Mouse (Mus musculus) bone marrow, adult 2 months (tissue): ENCODE results near the gene Gpr18.

Source experiments
- CTCF ChIP-seq: fragments of 200-500 bp; IDR thresholded peaks from 2 replicates; pipeline ENCODE4 v1.5.1; 2011; ENCODE audit warnings: low read length, control low read depth; ENCODE audit not compliant: control insufficient read depth, insufficient read depth
- POLR2A ChIP-seq: fragments of 200-500 bp; IDR thresholded peaks from 2 replicates; pipeline ENCODE4 v1.6.1; 2011; ENCODE audit warnings: low read depth, mild to moderate bottlenecking, control low read depth, low read length, borderline replicate concordance; ENCODE audit not compliant: control insufficient read depth

DNA sequence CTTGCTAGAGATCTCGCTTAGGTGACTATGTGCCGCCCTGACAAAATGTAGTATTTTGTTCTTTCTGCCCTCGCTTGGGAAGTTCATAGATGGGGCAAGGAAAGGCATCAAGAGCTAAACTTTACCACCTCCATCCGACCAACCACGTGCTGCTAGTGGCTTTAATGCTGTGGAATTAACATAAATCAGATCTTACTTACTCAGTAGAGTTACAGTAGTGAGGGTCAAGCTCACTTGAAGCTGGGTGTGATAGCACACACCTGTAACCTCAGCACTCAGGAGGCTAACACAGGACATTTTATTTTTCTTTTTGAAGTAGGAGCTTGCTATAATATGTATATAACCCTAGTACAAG, 36.4 kb upstream of the Gpr18 start:
- no peak for TF ChIP-seq POLR2A
- no peak for TF ChIP-seq CTCF
